Mouse (Mus musculus) hindbrain, embryonic 16.5 days (tissue): ENCODE measurements around the gene Xkr7. TPM values are rescaled to one million over a fixed set of nuclear protein-coding genes. Genes with fewer than 3 reads are reported as not detected.
A peak's percentile ranks its signal among the peaks of the same experiment; 100 is the strongest.

Experiments
- ATAC-seq: fragments of 200-750 bp; cut with Nextera tagmentation; 2 replicates; pipeline ENCODE4 v1.8.0; 2017; ENCODE audit warnings: moderate TSS enrichment, moderate library complexity
- H3K27ac ChIP-seq: fragments of 300-500 bp; sonication (generic); 2 replicates; pipeline ENCODE4 v1.5.1; 2014; ENCODE audit warnings: low read depth, mild to moderate bottlenecking, control low read depth, low read length, moderate library complexity
- H3K27me3 ChIP-seq: fragments of 300-500 bp; sonication (generic); replicated peaks from 2 replicates; pipeline ENCODE4 v1.6.1; 2014; ENCODE audit warnings: low read length; ENCODE audit not compliant: control insufficient read depth, insufficient read depth
- H3K36me3 ChIP-seq: fragments of 300-500 bp; sonication (generic); 2 replicates; pipeline ENCODE4 v1.6.1; 2014; ENCODE audit warnings: mild to moderate bottlenecking, low read length, moderate library complexity, mixed read lengths; ENCODE audit not compliant: control insufficient read depth, insufficient read depth
- H3K4me1 ChIP-seq: fragments of 300-500 bp; sonication (generic); 2 replicates; pipeline ENCODE4 v1.6.1; 2014; ENCODE audit warnings: low read depth, low read length; ENCODE audit not compliant: control insufficient read depth, insufficient read depth
- H3K4me2 ChIP-seq: fragments of 300-500 bp; sonication (generic); 2 replicates; pipeline ENCODE4 v1.6.1; 2014; ENCODE audit warnings: mild to moderate bottlenecking, low read length, control low read depth, moderate library complexity
- H3K4me3 ChIP-seq: fragments of 300-500 bp; sonication (generic); 2 replicates; pipeline ENCODE4 v1.5.1; 2014; ENCODE audit warnings: mild to moderate bottlenecking, low read length, control low read depth, moderate library complexity
- H3K9ac ChIP-seq: fragments of 300-500 bp; sonication (generic); 2 replicates; pipeline ENCODE4 v1.6.1; 2014; ENCODE audit warnings: low read depth, mild to moderate bottlenecking, control low read depth, low read length, moderate library complexity
- H3K9me3 ChIP-seq: fragments of 300-500 bp; sonication (generic); 2 replicates; pipeline ENCODE4 v1.6.1; 2014; ENCODE audit warnings: mild to moderate bottlenecking, low read length, moderate library complexity; ENCODE audit not compliant: control insufficient read depth
- WGBS: fragments of 180-500 bp; shearing (Covaris S2); extraction: QIAGEN DNeasy Blood & Tissue Kit; methylation state at CpG from one replicate; pipeline ENCODE4 v1.1.7; 2014; 5-methylcytosine and 5-hydroxymethylcytosine counted together
- polyA plus RNA-seq: library from polyadenylated mRNA; unstranded; fragments of >200 nt; fragmentation: Nextera tagmentation; extraction: Ambion mirVana; gene quantifications from 2 replicates; pipeline ENCODE4 v1.2.1, GENCODE M21; 2015

Xkr7 gene
- polyA plus RNA-seq, 1 experiment from 2014 or later, result 1.8 TPM

DNA sequence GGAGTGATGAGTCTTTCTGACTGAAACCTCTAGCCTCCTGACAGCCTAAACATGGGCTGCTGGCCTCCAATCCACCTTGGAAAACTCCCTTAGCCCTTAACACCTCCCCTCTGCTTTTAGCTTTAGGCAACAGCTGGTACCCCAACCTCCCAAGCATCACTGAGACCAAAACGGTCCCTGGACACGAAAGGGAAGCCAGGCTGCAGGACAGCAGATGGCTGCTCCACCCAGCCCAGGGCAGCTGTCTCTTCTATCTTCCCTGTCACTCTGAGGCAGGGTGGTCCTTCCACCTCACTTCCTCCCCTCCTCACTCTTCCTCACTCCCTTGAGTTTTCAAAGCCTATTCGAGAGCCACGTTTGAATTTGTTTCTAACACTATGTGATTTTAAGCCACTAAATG is 1.2 kb upstream of the Xkr7 start:
- H3K9ac ChIP-seq, result 0 out of 2 replicates have a peak overlapping the region, but pooled peaks have one; percentile 24
- no peaks in the 10 kb centered on the region for H3K9me3 ChIP-seq
- H3K36me3 ChIP-seq, result no peaks in the 10 kb centered on the region
- WGBS, result 15% methylated on average over 4 of the region's 4 CpGs
- peaks cover 24% of the 10 kb centered on the region for H3K4me1 ChIP-seq
- no peak for ATAC-seq
- no peak overlapping the region for H3K4me3 ChIP-seq
- peak overlapping the region; percentile 78 for H3K4me2 ChIP-seq
- peak overlapping the region; percentile 97; the same call in 1 of the 2 replicates for H3K27ac ChIP-seq
- H3K27me3 ChIP-seq, result no peaks in the 10 kb centered on the region

DNA sequence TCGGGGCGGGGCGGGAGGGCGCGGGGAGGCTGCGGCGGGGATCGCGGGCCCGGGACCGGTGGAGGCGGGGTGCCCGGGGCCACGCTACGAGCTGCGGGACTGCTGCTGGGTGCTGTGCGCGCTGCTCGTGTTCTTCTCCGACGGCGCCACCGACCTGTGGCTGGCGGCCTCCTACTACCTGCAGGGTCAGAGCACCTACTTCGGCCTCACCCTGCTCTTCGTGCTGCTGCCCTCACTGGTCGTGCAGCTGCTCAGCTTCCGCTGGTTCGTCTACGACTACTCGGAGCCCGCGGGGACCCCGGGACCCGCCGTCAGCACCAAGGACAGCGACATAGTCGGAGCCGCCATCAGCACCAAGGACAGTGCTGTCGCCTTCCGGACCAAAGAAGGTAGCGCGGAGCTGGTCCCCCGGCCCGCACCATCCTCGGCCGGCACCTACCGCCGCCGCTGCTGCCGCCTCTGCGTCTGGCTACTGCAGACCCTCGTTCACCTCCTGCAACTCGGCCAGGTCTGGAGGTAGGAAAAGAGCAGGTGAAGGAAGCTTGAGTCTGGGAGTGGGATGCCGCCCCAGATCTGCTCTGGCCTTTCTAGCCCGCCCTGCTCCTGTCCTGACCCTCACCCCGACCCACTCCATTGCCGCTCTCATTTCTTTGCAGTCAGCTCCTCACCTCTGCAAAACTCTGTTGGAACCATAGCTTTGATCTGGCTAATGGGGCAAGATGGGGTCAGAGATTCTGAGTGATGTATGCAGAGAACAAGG is 611 bp downstream of the Xkr7 start:
- Histone ChIP-seq H3K9ac (peak overlapping the region; percentile 84), H3K4me1 (peaks cover 30% of the 10 kb centered on the region), H3K4me3 (peak overlapping the region; percentile 72), H3K4me2 (peak overlapping the region; percentile 78), H3K27me3 (no peaks in the 10 kb centered on the region), H3K9me3 (no peaks in the 10 kb centered on the region), H3K36me3 (no peaks in the 10 kb centered on the region), H3K27ac (peak overlapping the region; percentile 97)
- WGBS, result 1% methylated on average over 38 of the region's 58 CpGs
- ATAC-seq, result peak; percentile 63

DNA sequence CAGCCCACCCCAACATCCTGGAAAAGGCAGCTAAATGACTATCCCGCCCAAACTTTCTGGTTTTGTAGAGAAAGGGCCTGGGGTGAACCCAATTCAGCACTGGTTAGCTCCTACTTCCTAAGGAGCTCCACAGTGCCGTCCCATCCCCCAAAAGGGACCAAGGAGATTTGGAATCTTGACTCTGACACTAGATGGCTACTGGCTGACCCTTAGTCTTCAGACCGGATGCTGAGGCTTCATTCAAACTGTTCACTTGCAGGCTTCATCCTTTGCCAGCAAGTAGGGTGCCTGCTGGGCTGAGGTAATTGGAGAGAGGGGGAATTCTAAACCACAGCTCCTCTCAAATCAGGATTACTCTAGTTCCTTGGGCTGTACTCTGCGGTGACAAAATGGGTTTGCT is 1.3 kb downstream of the Xkr7 start:
- Histone ChIP-seq H3K36me3 (no peaks in the 10 kb centered on the region), H3K4me1 (peaks cover 30% of the 10 kb centered on the region), H3K4me2 (peak overlapping the region; percentile 78), H3K9ac (peak overlapping the region; percentile 84), H3K27ac (peak overlapping the region; percentile 6; the same call in 1 of the 2 replicates), H3K27me3 (no peaks in the 10 kb centered on the region), H3K9me3 (no peaks in the 10 kb centered on the region), H3K4me3 (peak overlapping the region; percentile 72)
- WGBS, result 12% methylated on average over 4 of the region's 4 CpGs
- ATAC-seq, result no peak

DNA sequence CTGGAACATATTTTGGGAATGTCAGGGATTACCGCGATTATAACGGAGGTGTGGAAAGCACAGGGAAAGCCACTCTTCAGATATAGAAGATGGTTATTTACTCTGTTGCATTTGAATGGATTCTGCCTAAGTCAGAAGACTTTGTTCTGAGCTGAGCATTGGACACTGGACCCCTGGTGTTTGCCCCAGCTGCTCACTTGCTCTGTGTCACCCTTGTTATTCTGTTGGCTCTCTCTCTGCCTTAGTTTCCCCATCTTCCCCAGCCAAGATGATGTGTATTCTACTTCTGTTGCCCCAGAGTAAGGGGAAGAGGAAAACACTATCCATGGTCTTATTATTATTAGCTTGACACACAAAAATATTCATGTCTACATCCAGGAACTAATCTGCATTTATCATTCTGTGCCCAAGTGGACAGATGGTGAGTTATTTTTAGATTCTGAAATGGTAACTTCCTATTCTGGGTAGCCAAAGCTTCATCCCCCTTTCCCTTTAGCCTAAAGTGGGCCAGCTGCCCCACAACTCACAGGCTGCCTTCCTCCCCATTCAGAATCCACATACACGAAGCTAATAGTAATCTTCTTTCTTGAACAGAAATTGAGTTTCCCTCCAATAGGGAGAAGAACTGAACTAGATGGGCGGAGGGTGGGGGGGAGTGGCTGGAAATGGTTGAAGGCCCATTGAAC is 2.0 kb downstream of the Xkr7 start:
- H3K27me3 ChIP-seq, result no peaks in the 10 kb centered on the region
- peaks cover 34% of the 10 kb centered on the region for H3K4me1 ChIP-seq
- H3K9me3 ChIP-seq, result no peaks in the 10 kb centered on the region
- H3K4me2 ChIP-seq, result peak overlapping the region; percentile 78
- peak overlapping the region; percentile 84; the same call in 1 of the 2 replicates for H3K9ac ChIP-seq
- no peak for ATAC-seq
- 67% methylated on average over 5 of the region's 5 CpGs for WGBS
- H3K4me3 ChIP-seq, result peak overlapping the region; percentile 72
- peak overlapping the region; percentile 6; the same call in 1 of the 2 replicates for H3K27ac ChIP-seq
- no peaks in the 10 kb centered on the region for H3K36me3 ChIP-seq

DNA sequence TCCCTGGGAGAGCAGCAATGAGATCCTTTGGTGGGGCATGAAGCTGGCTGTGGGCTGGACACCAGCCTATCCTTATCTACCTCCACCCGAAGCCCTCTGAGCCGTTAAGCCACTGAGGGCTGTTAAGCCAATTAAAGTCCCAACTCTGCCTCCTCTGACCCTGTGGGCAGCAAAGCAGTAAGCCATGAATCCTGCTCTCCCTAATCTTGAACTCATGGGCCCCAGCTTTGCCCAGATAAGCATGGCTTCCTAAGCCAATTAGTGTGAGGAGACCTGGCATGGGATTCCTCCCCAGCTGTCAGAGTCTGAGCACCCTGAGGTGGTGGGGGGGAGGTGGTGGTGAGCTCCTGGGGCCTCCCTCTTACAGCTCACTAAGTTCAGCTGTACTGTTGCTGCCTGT is 5.0 kb downstream of the Xkr7 start:
- no peak for ATAC-seq
- H3K9ac ChIP-seq, result no peak overlapping the region
- peaks cover 27% of the 10 kb centered on the region for H3K4me1 ChIP-seq
- H3K27me3 ChIP-seq, result no peaks in the 10 kb centered on the region
- no peak overlapping the region for H3K27ac ChIP-seq
- no peaks in the 10 kb centered on the region for H3K9me3 ChIP-seq
- no peaks in the 10 kb centered on the region for H3K36me3 ChIP-seq
- H3K4me3 ChIP-seq, result no peak overlapping the region
- no peak overlapping the region for H3K4me2 ChIP-seq
- WGBS, result 72% methylated on average over 2 of the region's 2 CpGs

DNA sequence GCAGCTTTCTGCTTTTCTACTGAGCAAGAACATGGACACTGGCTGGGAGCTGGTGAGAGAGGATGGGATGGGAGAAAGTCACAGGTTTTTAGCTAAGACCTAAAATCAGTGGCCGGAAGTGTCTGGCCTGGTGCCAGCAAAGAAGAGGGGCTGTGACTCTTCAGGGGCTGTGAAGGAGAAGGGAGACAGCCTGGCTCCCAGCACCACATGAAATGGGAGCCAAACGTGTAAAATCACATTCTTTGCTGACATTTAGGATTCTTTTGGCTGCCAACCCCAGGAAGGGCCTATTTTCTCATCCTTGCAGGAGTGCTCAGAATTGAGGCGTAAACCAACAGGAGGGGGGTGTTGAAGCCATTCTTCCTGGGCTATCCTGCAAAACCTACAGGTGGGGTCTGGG is 12.2 kb downstream of the Xkr7 start:
- Histone ChIP-seq H3K4me2 (no peak overlapping the region), H3K9me3 (no peaks in the 10 kb centered on the region), H3K4me1 (peaks cover 18% of the 10 kb centered on the region), H3K27me3 (no peaks in the 10 kb centered on the region), H3K36me3 (no peaks in the 10 kb centered on the region), H3K4me3 (no peak overlapping the region), H3K27ac (no peak overlapping the region), H3K9ac (no peak overlapping the region)
- ATAC-seq, result no peak
- WGBS, result 50% methylated on average over 3 of the region's 3 CpGs

DNA sequence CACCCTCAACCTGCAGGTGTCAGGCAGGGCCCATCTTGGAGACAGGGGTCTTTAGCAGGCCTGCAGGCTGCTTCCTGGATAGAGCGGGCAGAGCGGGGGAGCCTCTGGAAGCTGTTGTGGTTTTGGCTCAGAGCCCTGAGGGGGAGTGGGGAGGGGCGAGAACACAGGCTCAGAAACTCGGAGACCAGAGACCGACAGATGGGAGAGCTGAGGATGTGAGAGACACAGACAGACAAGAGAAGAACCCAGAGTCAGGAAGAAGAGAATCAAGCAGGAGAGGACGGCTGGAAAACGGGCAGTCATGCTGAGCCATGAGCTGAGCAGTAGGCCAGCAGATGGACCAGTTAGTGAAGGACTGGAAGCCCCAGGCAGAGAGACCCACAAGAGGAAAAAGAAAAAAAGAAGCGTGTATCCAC is 14.2 kb downstream of the Xkr7 start:
- WGBS, result 19% methylated on average over 8 of the region's 8 CpGs
- peaks cover 29% of the 10 kb centered on the region for H3K4me1 ChIP-seq
- H3K36me3 ChIP-seq, result no peaks in the 10 kb centered on the region
- peak; percentile 53 for ATAC-seq
- no peak overlapping the region for H3K4me3 ChIP-seq
- H3K4me2 ChIP-seq, result no peak overlapping the region
- H3K27me3 ChIP-seq, result no peaks in the 10 kb centered on the region
- peak overlapping the region; percentile 67 for H3K27ac ChIP-seq
- no peaks in the 10 kb centered on the region for H3K9me3 ChIP-seq
- no peak overlapping the region for H3K9ac ChIP-seq

DNA sequence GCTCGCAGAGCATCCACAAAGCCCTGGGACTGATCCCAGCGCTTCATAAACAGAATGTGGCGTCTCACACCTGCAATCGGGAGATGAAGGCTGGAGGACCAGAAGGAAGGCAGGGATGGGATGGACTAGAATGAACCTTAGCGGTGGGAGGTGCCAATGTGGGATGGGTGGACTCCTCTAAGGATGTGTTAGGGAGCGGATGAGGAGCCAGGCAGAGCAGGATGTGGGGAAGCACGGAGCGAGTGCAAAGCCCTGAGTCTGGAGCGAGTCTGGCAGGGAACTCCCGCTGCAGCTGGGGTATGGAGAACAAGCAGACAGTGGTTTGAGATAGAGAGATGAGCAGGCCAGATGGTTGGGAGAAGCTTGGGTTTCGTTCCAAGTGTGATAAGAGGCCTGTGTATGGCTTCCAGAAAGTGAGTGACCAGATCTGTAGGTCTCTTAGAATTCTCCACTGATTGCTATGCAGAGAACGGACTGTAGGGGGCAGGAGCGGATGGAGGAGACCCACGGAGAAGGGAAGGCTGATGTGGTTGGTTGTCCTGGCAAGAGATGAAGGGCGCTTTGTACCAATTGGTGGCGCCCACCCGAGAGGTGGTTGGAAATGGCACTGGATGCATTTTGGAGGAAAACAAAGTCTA is 16.3 kb downstream of the Xkr7 start:
- Histone ChIP-seq H3K27ac (peak overlapping the region; percentile 66), H3K9me3 (no peaks in the 10 kb centered on the region), H3K9ac (no peak overlapping the region), H3K36me3 (no peaks in the 10 kb centered on the region), H3K27me3 (no peaks in the 10 kb centered on the region; the same call in 1 of the 2 replicates), H3K4me1 (peaks cover 36% of the 10 kb centered on the region), H3K4me2 (no peak overlapping the region), H3K4me3 (no peak overlapping the region)
- no peak for ATAC-seq
- 40% methylated on average over 17 of the region's 17 CpGs for WGBS
